Mouse (Mus musculus) cerebral cortex, adult 2 months (tissue): Measurements from ENCODE around the gene 4931406C07Rik.

Source experiments
- WGBS: fragments of 180-500 bp; shearing (Covaris S2); methylation state at CpG from one replicate; pipeline ENCODE4 v1.1.7; 2018; 5-methylcytosine and 5-hydroxymethylcytosine counted together

4931406C07Rik gene

GRCm38 (mm10) chr9:15288402-15288801 is 17.8 kb downstream of the 4931406C07Rik start:
- WGBS, result 95% methylated on average over 3 of the region's 3 CpGs

GRCm38 (mm10) chr9:15287846-15288245 is 18.4 kb downstream of the 4931406C07Rik start:
- WGBS, result 64% methylated on average over 6 of the region's 6 CpGs

GRCm38 (mm10) chr9:15285443-15285842 is 20.8 kb downstream of the 4931406C07Rik start:
- WGBS, result 81% methylated on average over 3 of the region's 3 CpGs

GRCm38 (mm10) chr9:15280491-15280879 is 25.8 kb downstream of the 4931406C07Rik start:
- WGBS, result 45% methylated on average over 5 of the region's 5 CpGs

- WGBS, result under 1% methylated on average over 57 of the region's 57 CpGs
These were observed 26.4 kb downstream of the 4931406C07Rik start, which contains the start of gene Med17 for GRCm38 (mm10) chr9:15279649-15280490. TSS of gene Med17 (minus strand) at chr9:15279931.

- WGBS, result 9% methylated on average over 19 of the region's 19 CpGs
These were observed 27.1 kb downstream of the 4931406C07Rik start for GRCm38 (mm10) chr9:15279139-15279648.

- 95% methylated on average over 3 of the region's 3 CpGs for WGBS
These were observed 27.9 kb downstream of the 4931406C07Rik start for GRCm38 (mm10) chr9:15278343-15278742.

GRCm38 (mm10) chr9:15276855-15277254 is 29.4 kb downstream of the 4931406C07Rik start:
- WGBS, result 90% methylated on average over 4 of the region's 4 CpGs

- 92% methylated on average over 2 of the region's 2 CpGs for WGBS
These were observed 32.3 kb downstream of the 4931406C07Rik start for GRCm38 (mm10) chr9:15273981-15274380.

GRCm38 (mm10) chr9:15263487-15263886 is 42.8 kb downstream of the 4931406C07Rik start:
- 94% methylated on average over 10 of the region's 10 CpGs for WGBS

GRCm38 (mm10) chr9:15261980-15262379 is 44.3 kb downstream of the 4931406C07Rik start:
- 84% methylated on average over 8 of the region's 8 CpGs for WGBS

- WGBS, result 87% methylated on average over 3 of the region's 3 CpGs
These were observed 50.0 kb downstream of the 4931406C07Rik start for GRCm38 (mm10) chr9:15256214-15256613.

GRCm38 (mm10) chr9:15254501-15254900 is 51.7 kb downstream of the 4931406C07Rik start:
- WGBS, result 81% methylated on average over 7 of the region's 7 CpGs

GRCm38 (mm10) chr9:15252196-15252595 is 54.1 kb downstream of the 4931406C07Rik start:
- 86% methylated on average over 7 of the region's 7 CpGs for WGBS

- WGBS, result 75% methylated on average over 7 of the region's 7 CpGs
These were observed 55.9 kb downstream of the 4931406C07Rik start for GRCm38 (mm10) chr9:15250376-15250775.

GRCm38 (mm10) chr9:15245319-15246075 is 60.8 kb downstream of the 4931406C07Rik start:
- 71% methylated on average over 14 of the region's 14 CpGs for WGBS

- 94% methylated on average over 1 of the region's 1 CpGs for WGBS
These were observed 64.1 kb downstream of the 4931406C07Rik start for GRCm38 (mm10) chr9:15242130-15242529.

GRCm38 (mm10) chr9:15241596-15241939 is 64.7 kb downstream of the 4931406C07Rik start:
- 54% methylated on average over 9 of the region's 9 CpGs for WGBS

GRCm38 (mm10) chr9:15240863-15241595 is 65.2 kb downstream of the 4931406C07Rik start:
- 63% methylated on average over 6 of the region's 6 CpGs for WGBS

GRCm38 (mm10) chr9:15240006-15240405 is 66.2 kb downstream of the 4931406C07Rik start:
- WGBS, result 96% methylated on average over 6 of the region's 6 CpGs

GRCm38 (mm10) chr9:15239042-15239925 is 67.0 kb downstream of the 4931406C07Rik start, which contains the start of gene Vstm5:
TSS of gene Vstm5 (plus strand) at chr9:15239045.
- 5% methylated on average over 35 of the region's 35 CpGs for WGBS
